Mouse (Mus musculus): ENCODE results near the gene Sun3.

Gene Sun3

DNA sequence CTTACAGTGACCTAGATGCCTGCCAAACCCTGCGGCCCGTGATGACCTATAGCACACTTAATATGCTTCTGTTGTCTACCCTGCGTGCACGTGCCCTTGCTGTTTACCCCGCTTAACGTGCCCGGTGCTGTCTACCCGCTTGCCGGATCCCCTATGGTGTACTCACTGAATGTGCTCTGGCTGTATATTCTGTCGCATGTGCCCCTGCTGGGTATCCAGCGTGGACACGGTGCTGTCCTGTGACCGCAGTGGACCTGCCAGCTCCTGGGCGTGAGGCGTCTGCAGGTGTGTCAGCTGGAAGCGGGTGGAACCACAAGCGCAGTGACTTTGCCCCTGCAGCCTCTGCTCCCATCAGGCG, at the start of gene Sun3:
Gene Sun3 (minus strand): TSS at position 289 of the 358 bp plus-strand sequence.
- DNase-seq (ENCODE audit: low spot score in 2 of 2) = no peak

GRCm38 (mm10) chr11:9076444-9076843, 27.7 kb upstream of the Sun3 start:
- no peak for DNase-seq (ENCODE audit: low spot score in 2 of 2)

GRCm38 (mm10) chr11:9060484-9060883, 11.7 kb upstream of the Sun3 start:
- no peak for DNase-seq (ENCODE audit: low spot score in 2 of 2)

- DNase-seq (ENCODE audit: low spot score in 2 of 2) = no peak
Measured at GRCm38 (mm10) chr11:9060029-9060428, 11.2 kb upstream of the Sun3 start.

DNA sequence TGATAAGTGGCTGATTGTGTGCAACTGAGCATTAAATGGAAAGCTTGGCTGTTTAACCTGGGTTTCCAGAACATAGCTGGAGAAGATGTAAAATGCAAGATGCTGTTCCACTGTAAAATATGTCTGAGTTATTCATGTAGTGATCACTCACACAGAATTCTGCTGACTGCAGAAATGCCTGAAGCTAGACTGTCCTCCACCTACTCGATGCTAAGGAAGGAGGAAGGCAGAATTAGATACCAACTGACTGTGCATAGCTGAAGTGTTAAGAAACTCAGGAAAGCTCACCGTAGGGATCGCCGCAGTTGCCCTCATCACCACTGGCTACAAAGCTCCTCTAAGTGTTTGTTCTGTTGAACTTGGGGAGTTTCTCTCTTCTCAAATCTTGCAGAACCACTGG, 8.9 kb upstream of the Sun3 start:
- no peak for DNase-seq (ENCODE audit: low spot score in 2 of 2)

DNA sequence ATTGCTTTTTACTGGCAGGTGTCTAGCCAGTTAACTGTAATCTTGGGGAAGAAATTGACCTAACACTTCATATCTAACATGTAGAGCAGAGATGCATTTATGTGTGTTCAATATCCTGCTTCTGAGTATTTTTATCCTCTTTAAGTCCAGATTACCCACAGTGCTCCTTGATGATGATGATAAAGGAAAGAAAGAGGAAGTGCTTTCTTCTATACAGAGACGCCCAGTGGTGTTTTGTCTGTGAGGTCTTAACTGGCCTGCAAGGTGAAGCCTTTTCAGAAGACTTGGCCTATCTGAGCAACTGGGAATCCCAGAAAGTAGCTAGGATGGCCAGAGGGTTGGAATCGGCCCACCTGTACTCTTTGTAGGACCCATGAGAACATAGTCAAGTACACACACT, 8.1 kb upstream of the Sun3 start:
- DNase-seq (ENCODE audit: low spot score in 2 of 2) = no peak

- no peak for DNase-seq (ENCODE audit: low spot score in 2 of 2)
Measured at GRCm38 (mm10) chr11:9051895-9052294, 3.1 kb upstream of the Sun3 start.

GRCm38 (mm10) chr11:9050241-9050640, 1.4 kb upstream of the Sun3 start:
- no peak for DNase-seq (ENCODE audit: low spot score in 2 of 2)

GRCm38 (mm10) chr11:9048011-9048702, 634 bp downstream of the Sun3 start, which contains the start of gene Gm11992:
TSS of gene Gm11992 (plus strand) at chr11:9048594.
- DNase-seq (ENCODE audit: low spot score in 2 of 2) = peak; percentile 48 to 53

DNA sequence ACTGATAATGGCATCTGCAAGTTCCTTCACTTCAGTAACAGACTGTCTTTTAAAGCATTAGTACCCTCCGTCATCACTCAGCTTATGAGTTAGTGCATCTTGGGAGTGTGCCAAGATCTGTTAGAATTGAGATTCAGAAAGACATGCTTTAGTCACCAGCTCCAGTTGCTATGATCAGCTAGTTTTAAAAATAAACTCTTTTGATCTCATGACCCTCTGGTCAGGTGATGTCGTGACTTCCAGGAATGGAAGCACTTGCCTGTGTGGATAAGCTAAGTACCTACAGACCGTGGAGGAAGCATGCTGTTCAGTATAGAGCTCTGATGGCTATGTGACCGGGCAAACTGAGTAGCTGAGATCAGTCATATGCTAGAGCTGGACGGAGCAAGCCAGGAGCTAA, 1.7 kb downstream of the Sun3 start:
- no peak for DNase-seq (ENCODE audit: low spot score in 2 of 2)

GRCm38 (mm10) chr11:9046546-9046945, 2.2 kb downstream of the Sun3 start:
- DNase-seq (ENCODE audit: low spot score in 2 of 2) = no peak

DNA sequence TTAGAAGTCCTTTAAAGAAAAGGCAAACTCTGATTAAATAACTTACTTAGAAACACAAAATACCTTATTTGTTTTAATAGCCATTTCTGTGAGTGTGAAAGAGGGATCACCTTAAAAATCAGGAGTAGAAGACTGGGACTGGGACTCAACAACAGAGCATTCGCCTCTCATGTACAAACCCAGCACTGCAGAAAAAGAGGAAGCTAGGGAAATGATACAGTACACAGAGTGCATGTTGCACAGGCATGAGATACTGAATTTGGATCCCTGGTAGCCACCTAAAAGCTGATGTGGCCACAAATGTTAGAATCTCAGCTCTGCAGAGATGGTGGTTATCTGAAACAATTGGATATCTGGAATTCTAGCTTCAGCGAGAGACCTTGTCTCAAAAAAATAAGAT, 17.3 kb downstream of the Sun3 start:
- no peak for DNase-seq (ENCODE audit: low spot score in 2 of 2)

DNA sequence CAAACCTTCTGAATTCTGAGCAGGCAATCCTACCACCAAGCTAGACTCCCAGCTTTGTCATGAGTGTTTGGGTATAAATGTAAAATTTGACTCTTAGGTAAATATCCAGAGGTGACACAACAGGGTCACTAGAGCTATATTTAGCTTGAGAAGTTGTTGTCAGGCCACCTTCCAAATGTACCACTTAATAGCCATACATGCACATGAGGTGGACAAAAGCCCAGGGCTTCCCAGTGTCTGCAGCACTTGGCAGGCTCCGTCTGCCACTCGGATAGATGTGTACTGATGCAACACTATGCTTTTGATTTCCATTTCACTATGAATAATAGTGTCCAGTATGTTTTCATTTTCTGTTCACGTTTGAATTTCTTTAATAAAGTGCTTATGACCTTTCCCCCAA, 23.6 kb downstream of the Sun3 start:
- no peak for DNase-seq (ENCODE audit: low spot score in 2 of 2)

DNA sequence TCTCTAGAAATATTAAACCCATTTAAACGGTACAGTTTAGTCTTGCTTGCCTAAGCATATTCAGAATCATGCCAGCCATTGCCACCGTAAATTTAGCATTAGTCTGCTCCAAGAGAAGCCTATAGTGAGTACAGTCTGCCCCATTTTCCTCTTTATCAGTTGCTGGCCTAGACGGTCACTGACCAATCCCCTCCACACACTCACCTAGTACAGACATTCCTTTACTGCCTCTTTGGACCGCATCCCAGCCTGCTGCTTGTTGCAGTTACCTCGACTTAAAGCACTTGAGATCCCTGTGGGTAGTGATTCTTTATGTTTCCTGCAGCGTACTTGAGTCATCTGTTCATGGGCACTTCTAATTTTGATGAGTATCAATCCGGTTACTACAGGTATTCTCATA, 24.0 kb downstream of the Sun3 start:
- DNase-seq (ENCODE audit: low spot score in 2 of 2) = no peak

DNA sequence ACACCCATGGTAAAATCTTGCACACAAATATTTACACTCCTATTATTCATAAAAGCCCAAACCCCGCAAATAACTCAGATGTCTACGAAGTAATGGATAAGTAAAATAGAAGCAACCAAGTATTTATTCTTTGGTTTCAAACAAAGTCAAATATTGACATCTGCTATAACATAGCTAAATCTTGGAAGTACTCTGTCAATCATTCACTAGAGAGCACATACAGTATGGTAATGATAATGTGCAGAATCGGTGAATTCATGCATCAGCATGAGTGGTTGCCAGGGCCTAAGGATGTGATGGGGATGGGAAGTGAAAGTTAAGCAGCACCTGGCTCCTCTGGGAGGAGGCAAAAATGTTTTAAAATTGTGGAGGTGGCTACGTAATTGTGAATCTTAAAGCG, 28.6 kb downstream of the Sun3 start:
- DNase-seq (ENCODE audit: low spot score in 2 of 2) = no peak

- no peak for DNase-seq (ENCODE audit: low spot score in 2 of 2)
Measured at GRCm38 (mm10) chr11:9018491-9019267, 30.1 kb downstream of the Sun3 start.

- no peak for DNase-seq (ENCODE audit: low spot score in 2 of 2)
Measured at GRCm38 (mm10) chr11:9014740-9015139, 34.1 kb downstream of the Sun3 start.

DNA sequence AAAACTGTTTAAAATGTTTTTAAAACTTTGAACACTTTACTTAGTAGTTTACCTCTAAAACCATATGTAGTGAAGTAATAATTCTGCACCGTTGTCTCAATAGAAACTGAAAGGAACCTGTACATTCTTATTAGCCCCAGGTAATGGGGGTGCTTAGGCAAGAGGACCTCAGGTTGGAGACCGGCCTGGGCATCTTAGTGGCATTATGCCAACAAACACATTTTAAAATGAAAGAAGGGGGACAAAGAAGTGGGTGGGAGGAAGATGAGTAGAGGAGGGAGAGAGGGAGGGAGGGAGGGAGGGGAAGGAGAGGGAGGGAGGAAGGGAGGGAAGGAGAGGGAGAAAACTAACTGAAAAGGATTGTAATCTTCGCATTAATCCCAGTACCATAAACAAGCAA, 37.4 kb downstream of the Sun3 start:
- DNase-seq (ENCODE audit: low spot score in 2 of 2) = no peak

- peak; percentile 77 to 78 for DNase-seq (ENCODE audit: low spot score in 2 of 2)
Measured at GRCm38 (mm10) chr11:9010853-9011339, 37.9 kb downstream of the Sun3 start, which contains the start of gene Hus1. TSS of gene Hus1 (minus strand) at chr11:9011191.

DNA sequence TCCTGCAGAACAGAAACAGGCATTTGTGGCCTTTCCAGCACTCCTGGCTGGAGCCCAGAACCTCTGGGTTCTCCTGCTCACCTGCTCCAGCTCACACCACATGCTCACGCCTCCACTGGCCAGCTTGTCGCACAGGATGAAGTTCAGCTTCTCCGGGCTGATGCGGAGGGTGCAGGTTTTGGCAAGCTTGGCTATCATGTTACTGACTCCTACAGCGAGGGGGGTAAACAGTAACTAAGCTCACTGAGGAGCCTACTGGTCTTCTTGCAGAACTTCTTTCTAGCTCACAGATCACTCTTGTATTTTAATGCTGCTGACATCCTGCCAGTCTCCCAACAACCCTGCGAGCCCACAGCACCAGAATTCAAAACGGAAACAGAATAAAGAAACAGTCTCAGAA, 38.4 kb downstream of the Sun3 start:
- peak in 1 of 2 experiments; percentile 10 for DNase-seq (ENCODE audit: low spot score in 2 of 2)

DNA sequence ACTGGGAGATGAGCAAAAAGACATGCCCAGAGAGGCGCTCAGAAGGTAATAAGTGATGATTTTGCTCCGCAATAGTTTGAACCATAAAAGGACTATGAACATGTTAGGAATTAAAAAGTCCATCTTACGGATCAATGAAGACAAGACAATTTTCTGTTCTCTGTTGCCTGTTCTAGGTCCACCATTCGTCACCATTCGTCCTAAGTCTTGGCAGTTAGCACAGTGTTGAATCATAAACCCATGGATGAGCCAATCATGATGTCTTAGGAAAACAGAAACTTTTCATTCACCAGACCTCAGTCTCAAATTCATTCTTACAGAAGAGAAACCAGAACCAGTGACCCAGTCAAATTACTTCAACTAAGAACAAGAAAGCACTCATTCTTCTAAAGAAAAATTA, 40.0 kb downstream of the Sun3 start:
- no peak for DNase-seq (ENCODE audit: low spot score in 2 of 2)

DNA sequence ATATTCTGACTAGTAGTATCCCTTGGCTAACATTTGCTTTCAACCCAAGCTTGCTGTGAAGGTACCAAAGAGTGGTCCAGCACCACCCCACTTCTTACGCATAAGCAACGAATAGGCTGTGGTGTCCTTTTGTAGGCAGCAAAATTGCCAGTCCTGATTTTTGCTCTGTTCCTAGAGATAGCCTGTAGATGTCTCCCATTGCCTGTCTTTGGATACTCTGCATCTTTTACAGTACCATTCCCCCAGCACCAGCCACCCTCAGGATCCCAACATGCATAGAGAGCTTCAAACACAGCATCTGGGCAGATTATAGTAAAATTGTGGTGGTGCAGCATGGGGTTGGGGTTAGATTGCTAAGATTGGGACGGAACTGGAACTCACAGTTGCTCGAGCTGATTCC, 60.7 kb downstream of the Sun3 start:
- no peak for DNase-seq (ENCODE audit: low spot score in 2 of 2)

- DNase-seq (ENCODE audit: low spot score in 2 of 2) = no peak
Measured at GRCm38 (mm10) chr11:8986058-8986457, 62.7 kb downstream of the Sun3 start.

Measured in spleen, postnatal 36 days (tissue).